Mouse (Mus musculus) layer of hippocampus, postnatal 10 days (tissue): ENCODE measurements at regions not wholly inside any gene's neighbourhood (a gene's known extent, or its start where the extent isn't known, plus 50 kb on each side); places are given as distances from the start of the nearest gene placed in this dataset.

Experiments
- DNase-seq, 2 experiments: peaks; one replicate each; pipeline ENCODE4 v3.0.0; 2021; ENCODE audit warnings: low spot score in 2 of 2

DNA sequence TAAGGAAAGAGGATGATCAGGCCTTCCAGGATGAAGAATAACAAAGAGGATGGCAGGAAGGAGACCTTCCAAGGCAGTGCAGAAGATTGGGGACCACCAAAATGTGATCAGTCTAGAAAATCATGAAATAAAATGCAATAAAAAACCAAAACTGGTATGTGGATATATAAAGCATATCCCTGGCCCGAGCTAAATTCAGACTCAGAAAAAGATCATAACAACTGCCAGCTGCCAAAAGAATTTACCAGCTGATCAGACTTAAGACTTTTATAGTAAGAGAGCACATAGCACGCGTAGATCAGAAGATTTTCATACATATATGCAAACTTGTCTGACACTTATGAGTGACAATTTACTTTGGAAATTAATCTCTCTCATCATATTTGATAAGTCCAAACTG is 767.5 kb upstream of the Zeb2 start:
- no peak for DNase-seq

- DNase-seq, result no peak
Measured at GRCm38 (mm10) chr2:45878656-45879055, 761.5 kb upstream of the Zeb2 start.

- DNase-seq, result no peak
Measured at GRCm38 (mm10) chr2:45859901-45860331, 742.7 kb upstream of the Zeb2 start.

- no peak for DNase-seq
Measured at GRCm38 (mm10) chr2:45859445-45859844, 742.2 kb upstream of the Zeb2 start.

- no peak for DNase-seq
Measured at GRCm38 (mm10) chr2:45850018-45850605, 732.9 kb upstream of the Zeb2 start.

- DNase-seq, result no peak
Measured at GRCm38 (mm10) chr2:45840389-45840788, 723.2 kb upstream of the Zeb2 start.

DNA sequence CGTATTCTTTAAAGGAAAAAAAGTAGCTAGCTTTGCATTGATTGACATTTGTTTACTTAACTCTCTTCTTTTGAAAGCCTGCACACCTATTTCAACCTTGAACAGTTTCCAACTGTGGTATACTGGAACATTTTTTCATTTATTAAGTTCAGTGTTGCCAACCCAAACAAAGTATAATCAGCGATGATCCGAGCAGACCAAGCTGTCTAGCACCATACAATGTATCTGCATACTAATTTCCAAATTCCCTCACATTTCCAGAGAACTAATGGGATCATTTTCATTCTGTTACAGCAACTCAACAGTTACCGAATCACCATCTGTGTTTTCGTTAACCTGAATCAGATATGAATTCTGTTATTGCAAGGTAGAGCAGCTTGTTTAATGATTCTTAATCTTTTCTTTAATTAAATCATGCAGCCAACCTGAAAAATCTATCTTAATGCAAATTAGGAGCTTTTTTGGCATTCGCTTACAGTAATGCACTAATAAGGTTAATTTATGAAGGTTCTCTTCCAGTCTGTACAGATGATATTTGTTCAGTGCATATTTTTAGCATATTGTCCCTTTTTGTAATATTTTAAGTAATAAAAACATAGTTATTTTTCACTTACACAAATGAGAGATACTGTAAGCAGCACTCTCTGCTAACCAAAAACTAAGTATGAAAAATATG is 719.5 kb upstream of the Zeb2 start:
- no peak for DNase-seq

DNA sequence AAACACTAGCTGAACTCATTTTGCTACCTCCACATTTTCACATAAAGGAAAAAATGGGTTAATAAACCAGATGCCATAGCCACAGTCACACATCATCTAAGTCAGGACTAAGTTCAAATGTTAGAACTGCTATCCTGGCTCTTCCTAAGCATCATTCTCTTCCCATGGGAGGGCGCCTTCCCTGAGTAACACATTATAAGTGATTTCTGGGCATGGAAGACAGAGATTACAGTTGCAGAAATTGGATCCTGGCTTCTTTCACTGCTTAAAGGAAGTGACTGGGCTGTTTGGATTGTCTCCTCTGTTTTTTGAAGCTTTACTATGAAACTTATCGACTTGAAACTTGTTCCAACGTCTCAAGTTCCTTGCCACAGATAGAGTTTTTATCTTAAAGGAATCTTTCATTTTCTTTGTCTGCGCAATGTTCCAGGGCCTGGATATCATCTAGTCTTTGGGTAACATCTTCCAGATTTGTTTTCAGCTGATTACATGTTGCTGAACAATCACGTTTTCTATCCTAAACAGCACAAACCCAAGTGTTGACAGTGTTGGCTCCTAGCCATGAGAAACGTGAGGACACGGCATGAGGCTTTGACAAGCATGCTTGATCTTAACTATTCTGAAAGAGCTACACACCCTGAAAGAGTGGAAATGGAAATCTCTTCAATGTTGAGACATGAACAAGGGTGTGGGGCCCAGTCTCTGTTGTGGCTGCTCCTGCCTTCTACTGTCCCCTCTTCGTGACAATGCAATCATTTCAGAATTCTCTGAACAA is 700.9 kb upstream of the Zeb2 start:
- no peak for DNase-seq

- DNase-seq, result no peak
Measured at GRCm38 (mm10) chr2:45814741-45815140, 697.5 kb upstream of the Zeb2 start.

DNA sequence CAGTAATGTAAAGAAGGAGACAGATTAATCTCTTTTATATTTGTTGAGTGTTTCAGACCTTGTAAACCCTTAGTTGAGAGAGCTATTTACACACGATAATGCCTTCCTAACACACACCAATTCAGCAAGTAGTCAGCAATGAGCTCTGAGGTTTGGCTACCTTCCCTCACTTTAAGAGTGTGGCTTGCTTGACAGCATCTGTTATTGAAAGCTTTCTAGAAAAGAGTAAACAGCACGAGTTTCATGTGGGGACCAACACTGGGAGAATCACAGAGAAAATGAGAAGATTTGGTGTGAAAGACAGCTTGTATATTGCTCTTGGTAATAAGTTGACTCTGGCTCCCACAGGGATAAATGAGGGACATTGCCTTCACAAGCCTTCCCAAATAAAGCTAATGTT is 688.1 kb upstream of the Zeb2 start:
- no peak for DNase-seq

GRCm38 (mm10) chr2:45800131-45800530 is 682.9 kb upstream of the Zeb2 start:
- DNase-seq, result no peak

GRCm38 (mm10) chr2:45793561-45793960 is 676.4 kb upstream of the Zeb2 start:
- no peak for DNase-seq

DNA sequence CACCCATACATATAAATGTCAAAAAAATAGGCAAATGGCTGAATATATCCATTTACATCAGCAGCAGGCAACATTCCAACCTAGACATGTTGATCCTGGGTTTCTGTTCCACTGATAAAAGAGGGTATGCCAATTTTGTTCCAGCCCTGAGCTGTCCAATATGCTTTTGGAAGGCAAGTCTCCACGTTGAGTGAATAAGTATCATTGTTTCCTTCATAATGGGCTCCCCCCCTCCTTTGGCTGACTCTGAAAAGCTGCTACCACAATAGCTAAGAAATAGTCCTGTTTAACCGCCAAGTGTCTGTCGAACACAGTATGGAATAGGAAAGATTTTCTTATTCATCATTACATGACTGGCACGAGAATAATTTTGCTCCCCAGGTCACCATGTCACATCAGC is 672.5 kb upstream of the Zeb2 start:
- DNase-seq, result no peak

- no peak for DNase-seq
Measured at GRCm38 (mm10) chr2:45787732-45788390, 670.7 kb upstream of the Zeb2 start.

GRCm38 (mm10) chr2:45786787-45787186 is 669.6 kb upstream of the Zeb2 start:
- DNase-seq, result no peak

DNA sequence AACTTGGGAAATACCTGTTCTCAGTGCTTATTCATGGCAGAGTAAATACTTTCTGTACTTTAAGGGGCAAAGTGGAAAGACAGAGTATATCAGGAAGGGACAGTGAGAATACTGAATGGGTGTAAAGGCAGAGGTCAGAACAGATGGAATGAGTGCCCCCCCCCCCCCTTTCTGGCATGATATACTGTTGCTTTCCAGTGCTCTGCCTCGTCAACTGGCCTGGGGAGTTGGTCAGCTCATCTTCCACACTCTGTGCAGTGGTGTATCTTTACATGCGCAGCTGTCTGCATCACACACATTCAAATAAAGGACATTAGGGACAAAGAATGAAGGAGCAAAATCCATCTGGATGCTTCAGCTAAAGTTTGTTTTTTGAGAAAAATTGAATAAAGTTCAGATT is 668.5 kb upstream of the Zeb2 start:
- DNase-seq, result no peak

DNA sequence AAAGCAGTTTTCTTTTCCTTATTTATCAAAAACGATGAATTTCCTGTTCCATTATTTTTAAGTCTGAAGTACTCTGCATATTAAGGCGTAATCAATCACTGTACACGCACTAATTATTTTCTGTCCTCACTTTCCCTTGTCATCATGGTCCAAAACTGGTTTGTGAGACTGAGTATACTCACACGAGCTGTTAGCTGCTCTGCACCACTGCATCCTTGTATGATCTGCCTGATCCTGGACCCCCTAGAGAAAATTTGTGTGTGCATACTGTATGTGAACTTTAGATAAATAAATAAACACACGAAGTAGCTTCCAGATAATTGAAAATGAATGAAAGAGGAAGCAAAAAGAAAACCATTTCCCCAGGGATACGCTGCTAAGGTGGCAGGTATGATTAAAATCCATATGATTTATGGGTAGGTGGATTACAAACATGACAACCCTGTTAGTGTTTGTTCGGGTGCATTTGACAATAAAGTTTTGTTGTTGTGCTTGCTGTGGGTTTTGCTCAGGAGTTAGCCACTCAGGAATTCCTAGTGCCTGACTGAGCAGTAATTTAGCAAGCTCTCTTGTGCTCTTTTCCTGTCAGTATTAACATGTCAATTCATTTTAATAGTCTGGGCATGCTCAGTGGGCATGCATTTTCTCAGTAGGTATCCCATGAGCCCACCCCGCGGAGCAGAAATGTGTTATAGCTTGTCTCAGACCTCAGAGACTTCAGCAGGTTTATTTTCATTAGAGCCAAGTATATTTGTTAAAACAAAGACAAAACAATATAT is 666.6 kb upstream of the Zeb2 start:
- DNase-seq, result no peak

DNA sequence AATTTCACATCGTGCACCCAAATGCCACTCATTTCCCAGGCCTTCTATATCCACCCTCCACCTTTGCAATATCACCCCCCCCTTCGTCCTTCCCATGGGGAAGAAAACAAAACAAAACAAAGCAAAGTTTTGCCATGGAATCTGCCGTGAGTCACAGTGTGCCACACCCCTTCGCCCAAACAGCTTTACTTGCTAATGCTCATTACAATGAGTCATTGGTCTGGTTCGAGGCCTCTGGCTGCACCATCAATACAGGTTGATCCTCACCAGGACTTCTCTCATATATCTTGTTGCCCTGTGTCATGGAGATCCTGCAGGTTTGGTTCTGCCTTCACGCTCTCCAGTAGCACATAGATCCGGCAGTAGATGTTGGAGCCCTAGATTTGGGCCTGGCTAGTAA is 660.3 kb upstream of the Zeb2 start:
- no peak for DNase-seq

- peak in 1 of 2 experiments; percentile 23 for DNase-seq
Measured at GRCm38 (mm10) chr2:45776485-45777135, 659.4 kb upstream of the Zeb2 start.

GRCm38 (mm10) chr2:45775691-45776090 is 658.5 kb upstream of the Zeb2 start:
- no peak for DNase-seq

DNA sequence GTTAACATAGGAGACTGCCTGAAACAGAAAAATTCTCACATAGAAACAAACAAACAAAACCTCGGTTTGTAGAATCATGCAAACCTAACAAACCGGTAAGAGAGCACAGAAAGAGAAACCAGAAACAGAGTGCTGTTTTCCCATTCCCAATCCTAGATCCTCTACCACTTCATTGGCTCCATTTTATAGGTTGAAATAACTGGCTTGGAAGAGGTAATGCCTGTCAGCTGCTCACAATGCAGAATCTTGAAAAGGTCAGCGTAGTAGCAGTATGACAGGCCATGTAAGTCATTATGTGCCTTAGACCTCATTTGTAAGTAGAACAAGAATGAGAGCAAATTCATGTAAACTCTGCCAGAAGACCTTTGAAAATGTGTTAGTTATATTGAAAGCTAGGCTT is 657.2 kb upstream of the Zeb2 start:
- no peak for DNase-seq
